Mouse (Mus musculus) urinary bladder, postnatal 36 days (tissue): Measurements from ENCODE around the gene Itm2b.

Experiments
- DNase-seq, 2 experiments: peaks; one replicate each; pipeline ENCODE4 v3.0.0; 2022; ENCODE audit warnings: low spot score in 2 of 2, mixed read lengths in 1 of 2

Itm2b gene

DNA sequence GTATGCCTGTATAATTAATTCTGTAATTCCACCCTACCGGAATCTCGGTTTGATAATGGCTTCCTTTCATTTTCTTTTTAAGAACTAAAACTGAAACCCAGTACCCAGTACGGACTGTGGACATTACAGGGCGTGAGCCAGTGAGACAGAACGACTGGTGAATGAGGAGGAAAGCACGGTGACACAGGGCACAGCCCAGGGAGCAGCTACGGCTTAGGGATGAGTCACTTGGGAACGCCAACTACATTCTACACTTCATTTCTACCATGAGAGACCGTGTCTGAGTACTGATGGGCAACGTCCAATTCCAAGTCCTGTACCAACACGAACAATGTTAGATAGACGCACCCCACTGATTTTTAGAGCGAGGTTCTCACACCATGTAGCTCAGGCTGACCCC lies 16.1 kb downstream of the Itm2b start:
- no peak for DNase-seq

DNA sequence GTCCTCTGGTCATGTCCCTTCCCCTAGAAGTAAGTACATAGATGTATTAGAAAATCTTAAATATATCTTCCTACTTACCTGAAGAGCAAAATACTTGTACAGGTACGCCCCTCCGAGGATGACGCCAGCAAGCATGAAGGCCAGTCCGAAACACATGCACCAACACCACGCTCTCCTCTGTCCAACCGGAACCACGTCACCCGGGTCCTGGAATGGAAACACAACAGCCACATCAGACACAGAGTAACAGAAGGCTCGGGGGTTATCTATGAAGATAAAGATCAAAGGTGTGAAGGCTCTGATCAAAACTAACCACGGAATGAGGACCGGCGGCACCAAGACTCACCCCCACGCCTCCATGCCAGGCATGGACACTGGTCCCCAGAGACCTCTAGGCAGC lies 16.9 kb downstream of the Itm2b start:
- DNase-seq, result no peak

DNA sequence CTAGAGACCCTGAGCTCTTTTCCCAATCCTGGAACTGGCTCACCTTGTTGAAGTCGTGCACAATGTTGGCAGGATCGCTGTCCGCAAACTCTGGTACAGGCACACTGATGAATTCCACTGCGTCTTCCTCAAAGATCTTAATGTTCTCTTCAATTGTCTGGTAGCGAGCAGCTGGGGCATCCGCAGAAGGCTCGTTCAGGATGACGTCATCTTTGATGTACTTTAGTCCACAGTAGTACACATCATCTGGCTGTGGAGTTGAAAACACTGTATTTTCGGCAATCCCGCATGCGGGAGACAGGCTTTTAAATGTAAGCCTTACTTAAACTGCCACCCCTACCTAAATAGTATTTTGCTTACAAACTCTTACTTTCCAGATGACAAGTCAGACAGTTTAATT lies 18.8 kb downstream of the Itm2b start:
- DNase-seq, result no peak

DNA sequence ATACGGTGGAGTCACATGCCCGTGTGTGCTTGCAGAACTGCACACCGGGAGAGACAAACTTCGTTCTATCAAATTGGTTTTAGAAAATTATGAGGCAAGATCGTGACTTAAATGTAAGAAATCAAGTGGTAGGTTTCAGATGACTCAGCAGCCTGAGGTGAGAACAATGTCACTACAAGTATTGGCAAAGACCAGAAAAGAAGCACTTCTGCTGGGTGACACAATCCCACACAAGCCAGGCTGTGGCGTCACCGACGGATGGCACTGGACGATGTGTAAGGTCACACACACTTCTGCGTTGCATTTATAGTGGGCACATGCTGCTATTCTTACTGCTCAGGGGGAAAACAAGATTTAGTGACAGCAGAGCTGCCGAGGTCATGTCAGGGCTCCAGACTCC lies 21.3 kb downstream of the Itm2b start:
- DNase-seq, result no peak

DNA sequence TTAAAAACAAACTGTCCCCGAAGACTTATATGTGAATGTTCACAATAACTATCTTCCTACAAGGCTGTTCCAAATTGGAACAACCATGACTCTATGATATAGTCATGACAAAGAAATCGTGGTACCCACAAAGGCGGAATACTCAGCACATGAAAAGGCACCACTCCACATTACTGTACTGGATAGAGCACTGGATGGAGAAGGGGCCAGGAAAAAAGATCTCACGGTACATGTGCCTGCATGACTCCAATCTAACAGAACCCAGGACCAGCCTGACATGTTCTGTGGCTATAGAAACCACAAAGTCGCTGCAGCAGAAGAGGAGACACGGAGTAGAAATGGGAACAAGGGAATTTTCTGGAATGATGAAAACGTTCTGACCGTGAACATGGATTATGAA lies 30.4 kb downstream of the Itm2b start:
- no peak for DNase-seq

DNA sequence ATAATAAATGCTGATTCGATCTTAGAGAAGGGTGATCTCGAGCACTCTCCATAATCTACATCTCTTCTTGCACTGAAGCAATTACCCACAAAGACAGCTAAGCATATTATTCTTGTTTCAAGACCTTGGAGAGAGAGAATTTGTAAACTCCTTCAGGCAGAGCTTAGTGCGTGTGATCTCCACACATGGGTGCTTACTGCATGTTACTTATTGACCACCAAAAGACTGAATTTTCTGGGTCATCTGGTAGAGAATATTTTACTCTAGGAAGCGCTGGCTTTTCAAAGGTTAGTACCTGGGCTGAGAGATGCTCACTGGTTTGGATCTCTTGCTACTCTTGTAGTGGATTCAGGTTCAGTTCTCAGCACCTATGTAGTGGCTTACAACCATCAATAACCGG lies 34.0 kb downstream of the Itm2b start:
- no peak for DNase-seq

DNA sequence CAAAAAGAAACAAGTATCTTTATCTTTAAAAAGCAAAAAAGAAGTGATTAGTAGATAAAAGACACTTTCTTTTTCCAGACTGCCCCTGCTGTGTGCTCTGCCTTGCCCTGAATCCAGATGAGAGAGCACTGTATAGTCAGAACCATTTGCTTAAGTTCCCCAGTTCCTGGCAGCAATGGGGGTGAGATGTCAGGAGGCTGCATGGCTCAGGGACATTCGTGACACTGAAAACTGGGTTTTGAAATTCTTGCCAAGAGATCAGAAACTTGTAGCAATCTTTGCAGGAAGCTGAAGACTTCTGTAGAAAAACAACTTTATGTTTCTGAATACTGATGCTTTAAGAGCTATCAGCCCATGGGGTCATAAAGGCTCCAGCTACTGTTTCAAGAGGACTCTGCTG lies 35.1 kb downstream of the Itm2b start:
- no peak for DNase-seq

DNA sequence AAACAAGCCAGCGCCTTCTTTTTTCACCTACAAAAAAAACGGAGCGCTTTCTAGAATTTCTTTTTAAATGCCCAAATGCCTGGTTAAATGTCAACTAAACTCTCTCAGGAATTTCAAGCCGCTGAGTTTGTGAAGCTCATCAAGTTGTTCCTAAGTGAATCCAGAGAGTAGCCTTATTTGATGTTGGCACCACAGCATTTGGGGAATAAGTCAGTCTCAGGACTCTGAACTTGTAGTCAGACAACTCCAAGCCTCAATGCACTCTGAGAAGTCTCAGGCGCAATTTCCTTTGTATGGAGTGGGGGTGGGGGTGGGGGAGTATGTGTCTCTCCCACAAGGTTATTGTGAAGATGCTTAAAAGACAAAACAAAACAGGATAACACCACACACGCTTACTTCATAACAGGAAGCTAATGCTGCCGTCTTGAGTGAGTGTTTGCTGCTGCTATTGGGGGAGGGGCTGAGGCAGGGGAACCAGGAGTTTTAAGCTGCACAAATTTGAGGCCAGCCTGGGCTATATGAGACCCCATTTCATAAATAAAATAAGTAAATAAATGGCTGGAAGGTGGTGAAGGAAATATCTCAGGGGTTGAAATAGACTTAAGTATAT lies 35.9 kb downstream of the Itm2b start:
- no peak for DNase-seq

DNA sequence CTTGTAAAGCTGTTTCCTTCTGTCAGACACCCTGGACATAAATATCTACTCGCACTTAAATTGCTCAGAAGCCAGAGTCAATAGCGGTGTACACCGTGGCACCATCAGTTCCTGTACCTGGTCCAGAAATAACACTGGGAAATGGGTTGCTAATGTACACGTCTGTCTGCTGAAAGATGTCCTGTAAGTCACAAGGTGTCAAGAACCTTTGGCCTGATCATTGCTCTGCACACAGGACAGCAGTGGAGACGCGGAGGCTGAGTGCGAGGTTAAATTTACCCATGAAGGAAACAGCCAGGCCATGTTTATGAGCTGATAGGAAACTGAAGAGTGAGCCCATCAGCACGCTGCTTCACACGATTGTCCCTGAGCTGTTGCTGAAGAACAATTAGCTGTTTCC lies 37.8 kb downstream of the Itm2b start:
- no peak for DNase-seq

DNA sequence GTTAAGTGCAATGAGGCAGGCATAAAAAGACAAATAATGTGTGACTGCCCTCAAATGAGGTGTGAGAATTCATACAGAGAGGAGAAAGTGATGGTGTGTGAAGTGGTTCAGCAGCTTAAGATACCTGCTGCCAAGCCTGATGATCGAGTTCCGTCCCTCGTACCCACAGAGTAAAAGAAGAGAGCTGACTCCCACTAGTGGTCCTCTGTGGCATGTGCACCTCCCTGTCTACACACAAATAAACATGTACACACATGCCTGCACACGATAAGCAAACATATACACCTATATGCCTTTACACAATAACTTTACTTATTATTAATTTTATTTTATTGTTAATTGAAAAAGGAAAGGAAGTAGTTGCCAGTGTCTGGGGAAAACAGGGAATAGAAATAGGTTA lies 39.5 kb downstream of the Itm2b start:
- DNase-seq, result no peak

DNA sequence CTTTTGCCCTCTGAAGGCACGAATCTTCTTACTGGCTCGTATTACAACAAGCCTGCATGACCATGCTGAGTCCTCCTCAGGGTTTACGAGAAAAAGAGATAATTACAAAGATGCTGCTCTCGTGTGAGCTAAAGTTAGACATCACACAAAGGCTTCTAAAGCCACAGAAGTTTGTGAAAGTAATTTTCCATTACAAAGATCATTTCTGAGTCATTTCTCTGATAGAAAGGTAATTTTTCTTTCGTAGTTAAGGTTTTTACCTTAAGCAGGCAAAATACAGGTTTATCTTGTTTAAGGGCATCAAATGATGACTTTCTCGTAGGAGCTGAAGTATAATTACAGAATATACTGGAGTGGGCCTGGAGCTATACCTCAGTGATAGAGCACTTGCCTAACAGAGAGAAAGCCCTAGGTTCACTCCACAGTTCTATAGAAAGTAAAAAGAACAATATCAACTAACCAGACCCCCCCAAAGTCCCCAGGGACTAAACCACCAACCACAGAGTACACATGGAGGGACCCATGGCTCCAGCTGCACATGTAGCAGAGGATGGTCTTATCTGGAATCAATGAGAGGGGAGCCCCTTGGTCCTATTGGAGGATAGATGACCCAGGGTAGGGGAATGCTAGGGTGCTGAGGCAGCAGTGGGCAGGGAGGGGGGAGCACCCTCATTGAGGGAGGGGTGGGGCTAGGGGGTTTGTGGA lies 44.9 kb downstream of the Itm2b start:
- DNase-seq, result no peak

DNA sequence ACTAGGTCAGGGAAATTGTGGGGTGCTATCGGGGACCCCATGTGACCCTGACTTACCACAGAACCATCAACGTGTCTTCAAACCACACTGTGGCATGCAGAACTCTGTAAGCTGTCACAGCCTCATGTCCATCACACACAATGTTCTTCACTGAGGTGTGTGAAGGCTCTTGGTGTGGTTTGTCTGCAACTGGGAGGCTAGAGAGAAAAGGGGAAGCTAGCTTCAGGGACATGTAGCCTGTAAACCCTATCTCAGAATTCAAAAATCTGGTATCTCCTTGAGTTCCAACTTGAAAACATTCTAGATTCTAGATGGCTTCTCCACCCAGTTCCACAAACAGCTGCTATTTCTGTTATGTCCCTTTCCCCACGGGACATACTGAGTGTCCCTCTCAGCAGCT lies 45.5 kb downstream of the Itm2b start:
- DNase-seq, result no peak

DNA sequence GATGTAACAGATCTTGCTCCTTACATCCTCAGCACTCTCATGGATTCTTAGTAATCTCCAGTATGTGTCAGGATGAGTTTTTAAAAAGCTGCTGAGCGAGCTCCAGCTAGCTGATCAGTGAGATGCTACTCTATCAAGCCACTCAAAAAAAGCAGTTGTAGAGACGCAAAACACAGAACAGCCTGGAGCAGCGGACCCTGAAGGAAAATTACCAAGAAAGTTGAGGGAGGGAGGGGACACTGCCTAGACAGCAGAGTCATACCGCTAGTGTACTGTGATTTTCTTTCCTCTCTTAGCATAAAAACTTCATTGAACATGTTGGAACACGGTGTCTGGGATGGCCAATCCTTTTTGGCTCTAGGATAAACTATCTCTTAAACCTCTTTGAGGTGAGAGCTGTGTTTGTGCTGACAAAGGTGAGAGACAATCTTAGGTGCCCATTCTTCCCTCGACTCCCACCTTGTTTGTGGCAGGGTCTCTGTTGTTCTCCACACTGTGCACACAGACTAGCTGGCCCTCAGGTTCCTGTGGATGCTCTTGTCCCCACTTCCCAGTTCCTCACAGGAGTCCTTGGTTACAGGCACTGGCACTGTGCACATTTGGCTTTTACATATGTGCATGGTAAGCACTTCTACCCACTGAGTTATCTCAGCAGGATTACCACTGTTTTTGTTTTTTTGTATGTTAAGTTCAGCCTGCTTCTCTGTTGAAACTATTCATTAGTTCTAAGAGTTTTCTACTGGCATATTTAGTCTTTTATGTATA lies 48.6 kb downstream of the Itm2b start:
- no peak for DNase-seq

DNA sequence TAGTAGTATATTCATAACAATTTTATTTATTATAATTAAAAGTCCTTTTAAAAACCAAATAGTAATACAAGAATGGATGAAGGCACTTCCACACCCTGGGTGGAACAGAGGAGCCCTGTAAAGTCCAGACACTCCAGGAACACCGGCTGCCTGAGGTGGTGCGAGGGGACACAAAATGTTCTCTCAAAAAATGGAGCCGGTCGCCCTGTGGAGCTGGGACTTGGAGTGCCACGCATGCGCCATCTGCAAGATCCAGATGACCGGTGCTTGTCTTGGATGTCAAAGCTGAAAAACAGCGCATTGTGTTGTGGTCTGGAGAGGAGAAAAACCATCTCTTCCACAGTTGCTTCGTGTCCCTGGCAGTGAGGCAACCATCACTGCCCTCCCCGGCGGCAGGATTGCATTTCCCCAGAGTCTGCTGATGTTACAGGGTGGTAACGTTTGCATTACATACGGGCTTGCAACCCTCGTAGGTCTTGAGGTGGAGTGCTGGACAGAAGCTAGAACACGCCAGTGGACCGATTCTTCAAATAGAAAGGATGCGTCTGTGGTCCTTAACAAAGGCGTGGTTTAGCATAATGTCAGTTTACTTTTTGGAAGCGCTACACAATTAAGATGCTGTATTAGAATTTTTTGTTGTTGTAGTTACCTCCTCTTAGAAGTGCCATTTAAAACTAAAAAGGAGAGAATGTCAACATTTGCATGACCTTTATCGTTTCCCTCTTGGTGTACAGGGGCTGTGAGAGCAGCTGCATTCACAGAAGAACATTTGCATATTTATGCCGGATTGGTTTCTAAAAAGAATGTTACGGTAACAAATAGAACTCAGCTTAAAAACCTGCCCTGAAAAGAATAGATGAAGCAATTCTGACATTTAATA lies 49.9 kb downstream of the Itm2b start:
- no peak for DNase-seq

DNA sequence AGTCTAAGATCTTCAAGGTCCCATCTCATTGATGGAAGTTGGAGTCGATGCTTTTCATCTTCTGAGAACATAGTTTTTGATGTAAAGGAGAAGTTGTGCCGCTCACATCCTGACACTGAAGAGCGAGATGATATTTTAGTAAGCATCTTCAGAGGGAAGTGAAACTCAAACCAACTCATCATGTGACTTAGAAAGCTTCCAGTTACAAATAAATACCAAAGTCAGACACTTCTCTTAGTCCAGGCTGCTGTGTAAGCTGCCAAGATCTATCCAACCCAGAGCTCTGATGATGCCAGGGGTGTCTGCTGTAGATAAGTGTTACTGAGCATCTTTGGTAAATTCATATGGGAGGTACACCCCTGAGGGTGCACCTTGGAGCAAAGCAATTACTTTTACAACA lies 51.2 kb downstream of the Itm2b start:
- DNase-seq, result no peak

DNA sequence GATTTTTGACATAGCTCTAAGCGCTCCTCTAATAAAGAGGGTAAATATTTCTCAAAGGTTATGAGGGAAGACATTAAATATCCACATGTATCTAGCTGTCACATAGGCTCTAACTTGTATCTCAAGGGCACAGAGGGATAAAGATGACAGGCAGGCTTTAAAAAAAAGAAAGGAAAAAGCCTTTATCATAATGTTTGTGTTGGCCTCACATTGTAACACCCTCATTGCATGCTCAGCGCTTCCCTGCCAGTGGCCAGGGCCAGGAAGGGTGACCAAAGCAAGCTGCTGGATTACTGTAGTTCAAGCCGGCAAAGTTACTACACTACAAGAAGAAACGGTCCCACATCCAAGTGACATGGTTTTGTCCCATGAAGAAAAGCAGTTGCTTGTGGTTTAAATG lies 53.7 kb downstream of the Itm2b start:
- DNase-seq, result no peak

DNA sequence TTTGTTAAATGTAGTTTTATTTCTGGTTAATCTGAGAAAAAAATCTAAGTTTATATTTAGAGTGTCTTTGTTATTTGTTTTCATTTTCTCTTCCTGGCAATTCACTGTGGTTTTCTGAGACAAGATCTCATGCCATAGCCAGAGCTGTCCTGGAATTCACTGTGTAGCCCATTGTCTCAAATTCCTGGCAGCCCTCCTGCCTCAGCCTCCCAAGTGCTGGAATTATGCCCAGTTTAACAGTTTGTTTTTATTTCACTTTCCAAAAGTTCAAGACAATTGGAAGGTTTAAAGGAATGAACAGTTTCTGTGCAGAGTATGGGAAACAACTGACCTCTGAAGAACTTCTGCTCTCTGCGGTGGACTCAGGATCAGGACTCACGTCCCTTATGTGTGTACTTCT lies 55.2 kb downstream of the Itm2b start:
- no peak for DNase-seq

DNA sequence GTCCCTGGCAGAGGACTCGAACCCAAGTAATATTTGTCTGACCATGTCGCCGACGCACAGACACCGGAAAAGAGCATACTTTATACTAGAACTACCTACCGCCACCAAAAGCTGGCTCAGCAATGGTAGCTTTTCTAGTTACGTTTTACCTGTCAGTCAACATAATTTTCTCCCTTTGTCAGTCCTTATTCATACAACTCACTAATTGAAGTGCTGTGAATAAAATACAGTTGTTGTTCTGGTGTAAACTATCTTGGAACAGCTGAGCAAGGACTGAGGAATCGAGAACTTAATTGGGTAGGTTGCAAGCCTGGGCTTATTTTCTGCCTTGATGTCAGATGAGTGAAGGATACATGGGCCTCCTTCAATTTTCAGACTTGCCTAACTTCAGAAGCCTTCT lies 58.6 kb downstream of the Itm2b start:
- no peak for DNase-seq

DNA sequence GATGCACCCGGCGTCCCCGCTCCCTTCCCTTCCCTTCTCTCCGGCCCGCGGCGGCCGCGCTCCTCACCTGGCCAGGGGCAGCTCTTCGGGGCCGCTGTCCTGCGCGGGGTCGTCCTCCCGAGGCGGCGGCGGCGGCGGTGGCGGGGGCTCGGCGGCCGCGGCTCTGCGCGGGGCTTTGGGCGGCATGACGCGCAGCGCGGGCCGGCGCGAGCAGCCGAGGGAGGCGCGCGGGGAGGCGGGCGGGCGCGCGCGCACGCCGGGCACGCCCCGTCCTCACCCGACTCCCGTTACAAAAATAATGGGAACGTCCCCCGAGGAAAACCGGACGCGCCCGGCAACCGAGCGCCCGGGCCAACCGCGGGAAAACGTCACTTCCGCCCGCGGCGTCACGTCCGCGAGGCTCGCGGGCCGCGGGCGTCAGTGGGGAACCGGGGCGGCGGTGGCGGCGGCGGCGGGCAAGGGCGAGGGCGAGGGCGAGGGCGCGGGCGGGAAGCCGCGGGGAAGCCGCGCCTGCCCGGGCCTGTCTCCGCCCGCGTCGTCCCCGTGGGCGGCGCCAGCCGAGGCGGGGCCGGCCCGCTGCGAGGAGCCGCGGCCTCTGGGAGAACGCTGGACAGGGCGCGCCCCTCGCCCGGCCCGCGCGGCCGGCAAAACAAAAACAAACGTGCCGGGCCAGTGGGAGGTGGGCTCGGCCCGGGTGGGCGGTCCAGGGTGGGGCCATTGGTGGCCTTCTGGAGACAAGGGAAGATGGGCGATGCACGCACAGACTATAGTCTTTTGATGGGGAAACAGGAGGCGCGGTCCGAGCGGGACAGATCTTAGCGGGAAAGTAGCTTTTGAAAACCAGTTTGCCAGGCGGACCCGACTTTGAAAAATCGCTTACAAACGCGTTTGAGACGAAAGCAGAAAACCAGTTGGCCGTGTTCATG lies 59.4 kb downstream of the Itm2b start, which contains the start of gene Rb1:
Rb1 (minus strand) TSS at position 367 of the 926 bp plus-strand sequence.
- peak; percentile 78 to 83 for DNase-seq

DNA sequence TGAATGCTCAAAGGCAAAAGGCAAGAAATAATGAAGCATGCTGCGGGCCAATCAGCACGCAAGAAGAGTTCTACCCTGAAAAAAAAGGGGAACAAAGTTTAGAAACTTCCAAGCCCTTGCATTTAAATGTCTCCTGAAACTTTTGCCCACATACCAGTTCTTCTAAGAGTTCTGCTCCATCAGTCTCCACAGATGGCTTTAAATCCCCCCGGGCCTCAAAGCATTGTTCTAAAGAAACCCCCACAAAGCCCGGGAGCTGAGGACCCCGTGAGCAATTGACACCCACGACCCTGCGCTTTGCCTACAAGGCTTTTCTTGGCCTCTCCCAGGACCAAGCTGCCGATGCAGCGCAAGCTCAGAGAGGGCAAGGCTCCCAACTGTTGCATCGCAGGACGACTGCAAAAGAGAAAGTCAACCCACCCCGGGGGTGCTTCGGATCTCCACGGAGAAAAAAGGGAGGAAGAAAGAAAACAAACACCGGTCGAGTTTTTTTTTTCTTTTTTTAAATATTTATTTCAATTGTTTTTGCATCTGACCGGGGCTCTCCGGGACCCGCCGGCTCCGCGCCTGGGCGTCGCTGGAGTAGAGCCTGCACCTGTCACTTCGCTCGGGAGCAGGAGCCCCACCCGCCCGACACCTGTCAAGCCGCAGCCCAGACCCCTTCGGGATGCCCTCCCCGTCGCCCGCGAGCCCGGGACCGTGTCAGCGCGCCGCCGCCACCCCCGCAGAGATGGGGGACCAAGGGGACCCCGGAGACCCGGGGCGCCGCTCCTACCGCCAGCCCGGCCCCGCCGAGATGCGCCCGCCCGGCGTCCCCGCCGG lies 60.2 kb downstream of the Itm2b start:
- peak; percentile 43 for DNase-seq
